Mouse (Mus musculus): Measurements from ENCODE around the gene Usp24.

The Usp24 gene

GRCm38 (mm10) chr4:106430431-106430830 lies 114.4 kb downstream of the Usp24 start:
- DNase-seq (ENCODE audit: low spot score), result no peak

GRCm38 (mm10) chr4:106435426-106435825 lies 119.4 kb downstream of the Usp24 start:
- no peak for DNase-seq (ENCODE audit: low spot score)

DNA sequence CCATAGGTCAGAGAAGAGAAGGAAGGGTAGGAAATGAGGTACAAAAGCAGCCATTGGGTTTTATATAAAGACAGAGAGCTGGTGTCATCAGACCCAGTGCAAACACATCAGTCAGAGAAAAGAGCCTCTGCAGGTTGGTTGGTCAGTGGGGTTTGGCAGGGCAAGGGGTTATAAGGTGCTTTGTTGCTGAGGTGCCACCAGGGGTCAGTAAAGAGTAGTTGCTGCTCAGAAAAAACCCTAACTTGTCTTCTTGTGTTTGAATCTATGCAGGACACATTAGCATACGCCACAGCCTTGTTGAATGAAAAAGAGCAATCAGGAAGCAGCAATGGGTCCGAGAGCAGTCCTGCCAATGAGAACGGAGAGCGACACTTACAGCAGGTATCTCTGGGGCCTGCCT lies 120.5 kb downstream of the Usp24 start:
- DNase-seq (ENCODE audit: low spot score), result no peak

DNA sequence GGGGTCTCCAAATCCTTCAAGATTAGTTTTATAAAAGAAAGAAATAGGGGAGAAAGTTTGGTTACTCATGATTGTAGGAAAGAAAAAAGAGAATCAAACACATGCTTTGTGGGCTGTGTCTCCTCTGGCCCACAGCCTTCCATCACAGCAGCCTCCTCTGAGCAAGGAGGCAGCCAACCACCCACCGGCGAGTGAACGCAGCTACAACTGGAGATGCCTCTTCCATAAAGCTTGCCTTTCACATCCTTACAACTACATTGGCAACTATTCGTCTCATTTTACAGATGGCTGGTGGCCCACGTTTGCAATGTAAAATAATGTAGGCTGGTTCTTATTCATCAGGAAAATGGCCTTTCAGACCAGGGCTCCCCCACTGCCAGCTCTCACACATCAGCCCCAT lies 121.2 kb downstream of the Usp24 start:
- DNase-seq (ENCODE audit: low spot score), result no peak

GRCm38 (mm10) chr4:106438763-106439162 lies 122.8 kb downstream of the Usp24 start:
- DNase-seq (ENCODE audit: low spot score), result no peak

DNA sequence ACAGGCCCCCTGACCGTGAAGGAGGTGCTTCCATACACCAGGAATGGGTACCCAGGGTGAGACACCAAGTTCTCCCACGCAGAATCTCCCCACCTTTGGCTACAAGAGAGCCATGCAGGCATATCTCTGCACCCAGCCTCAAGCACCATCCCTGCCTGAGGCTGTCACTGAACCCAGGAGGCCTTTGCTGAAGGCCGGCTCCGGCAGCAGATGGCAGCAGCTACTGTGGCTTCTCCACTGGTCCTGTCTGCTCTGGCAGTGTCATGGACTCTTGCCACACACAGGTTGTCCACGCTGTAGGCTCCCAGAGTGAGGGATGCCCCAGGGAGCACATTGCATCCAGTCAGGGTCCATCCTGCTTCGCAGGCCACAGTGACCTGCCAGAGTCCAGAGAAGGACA lies 127.2 kb downstream of the Usp24 start:
- DNase-seq (ENCODE audit: low spot score), result no peak

- no peak for DNase-seq (ENCODE audit: low spot score)
Measured at GRCm38 (mm10) chr4:106449306-106449705, 133.3 kb downstream of the Usp24 start.

DNA sequence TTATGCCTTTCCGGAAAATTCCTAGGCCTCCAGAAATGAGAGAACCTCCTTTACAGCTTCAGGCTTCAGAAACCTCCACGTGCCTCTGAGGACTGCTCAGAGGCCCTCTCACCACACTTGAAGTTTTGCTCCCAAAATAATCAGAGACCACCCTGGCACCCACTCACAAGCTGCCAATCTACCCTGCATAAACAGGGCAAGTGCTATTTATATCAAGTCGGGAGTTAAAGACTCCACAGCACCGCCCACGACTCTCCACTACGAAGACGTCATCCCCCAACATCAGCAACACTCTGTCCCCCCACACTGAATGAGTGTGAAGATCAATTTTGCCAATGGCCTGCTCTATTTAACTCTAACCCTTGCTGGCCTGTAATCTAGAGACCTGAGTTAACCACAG lies 136.4 kb downstream of the Usp24 start:
- no peak for DNase-seq (ENCODE audit: low spot score)

DNA sequence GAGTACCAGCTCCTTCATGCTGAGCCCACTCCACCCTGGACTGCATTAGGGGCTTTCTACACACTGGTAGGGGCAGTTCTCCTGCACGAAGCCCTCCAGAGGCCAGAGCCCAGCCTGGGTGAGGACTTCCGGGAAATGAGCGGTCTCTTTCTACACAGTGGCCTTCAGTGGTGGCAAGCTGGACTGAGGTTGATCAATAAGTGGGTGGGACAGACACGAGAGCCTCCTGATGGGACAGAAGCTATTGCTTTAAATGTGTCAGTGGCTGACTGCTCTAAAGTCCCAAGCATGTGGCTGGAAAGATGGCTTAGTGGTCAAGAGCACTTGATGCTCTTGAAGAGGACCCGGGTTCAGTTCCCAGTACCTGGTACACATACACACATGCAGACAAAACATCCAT lies 137.1 kb downstream of the Usp24 start:
- no peak for DNase-seq (ENCODE audit: low spot score)

DNA sequence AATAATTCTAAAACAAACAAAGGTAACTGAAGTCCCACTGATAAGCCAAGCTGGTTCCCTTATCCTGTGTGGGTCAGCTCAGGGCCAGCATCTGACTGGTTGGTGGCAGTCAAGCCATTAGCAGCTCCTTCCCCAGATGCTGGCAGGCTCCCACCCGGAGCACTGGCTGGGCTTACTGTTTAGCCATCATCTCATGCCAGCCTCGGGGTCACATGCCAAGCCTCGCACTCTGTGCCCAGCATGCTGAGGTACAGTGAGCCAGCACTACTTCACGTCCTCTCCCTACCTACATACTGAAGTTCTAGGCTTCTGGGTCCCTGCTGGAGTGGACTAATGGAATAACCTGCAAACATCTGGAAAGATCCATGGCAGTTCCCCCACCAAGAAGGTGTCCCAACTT lies 137.5 kb downstream of the Usp24 start:
- DNase-seq (ENCODE audit: low spot score), result no peak

DNA sequence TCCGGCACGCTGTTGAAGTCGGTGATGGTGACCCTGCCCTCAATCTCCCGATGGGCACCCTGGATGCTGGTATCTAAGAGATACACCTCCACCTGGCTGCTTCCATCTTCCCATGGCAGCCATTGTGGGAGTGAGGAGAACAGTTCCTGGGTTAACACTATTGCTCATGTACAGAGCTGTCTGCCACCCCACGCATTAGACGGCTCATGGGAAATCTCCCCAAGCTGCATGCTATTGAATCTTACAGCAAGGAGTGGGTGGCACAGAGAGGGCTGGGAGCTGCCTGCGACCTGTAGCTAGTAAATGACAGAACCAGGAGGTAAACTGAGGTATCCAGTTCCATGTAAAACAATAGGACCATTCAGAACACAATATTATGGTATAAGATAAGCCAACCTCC lies 138.5 kb downstream of the Usp24 start:
- DNase-seq (ENCODE audit: low spot score), result no peak

- DNase-seq (ENCODE audit: low spot score), result no peak
Measured at GRCm38 (mm10) chr4:106462016-106462415, 146.0 kb downstream of the Usp24 start.

DNA sequence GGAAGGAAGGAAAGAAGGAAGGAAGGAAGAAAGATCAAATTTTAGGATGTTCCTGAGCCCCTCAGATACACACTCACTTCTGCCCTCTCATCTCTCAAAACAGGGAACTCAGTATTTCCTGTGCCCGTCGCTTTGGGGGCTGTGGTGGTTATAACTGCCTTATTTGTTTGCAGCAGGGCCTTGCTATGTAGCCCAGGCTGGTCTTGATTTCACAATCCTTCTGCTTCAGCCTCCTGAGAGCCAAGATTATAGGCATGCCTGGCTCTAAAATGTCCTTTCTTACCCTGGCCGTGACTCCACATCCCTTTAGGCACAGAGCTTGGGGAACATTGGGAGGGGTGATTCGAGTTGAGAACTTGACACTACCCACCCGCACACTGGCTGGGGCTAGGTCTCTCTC lies 146.5 kb downstream of the Usp24 start:
- DNase-seq (ENCODE audit: low spot score), result no peak

GRCm38 (mm10) chr4:106463174-106463801 lies 147.3 kb downstream of the Usp24 start:
- no peak for DNase-seq (ENCODE audit: low spot score)

GRCm38 (mm10) chr4:106467420-106468110 lies 151.6 kb downstream of the Usp24 start:
- no peak for DNase-seq (ENCODE audit: low spot score)

DNA sequence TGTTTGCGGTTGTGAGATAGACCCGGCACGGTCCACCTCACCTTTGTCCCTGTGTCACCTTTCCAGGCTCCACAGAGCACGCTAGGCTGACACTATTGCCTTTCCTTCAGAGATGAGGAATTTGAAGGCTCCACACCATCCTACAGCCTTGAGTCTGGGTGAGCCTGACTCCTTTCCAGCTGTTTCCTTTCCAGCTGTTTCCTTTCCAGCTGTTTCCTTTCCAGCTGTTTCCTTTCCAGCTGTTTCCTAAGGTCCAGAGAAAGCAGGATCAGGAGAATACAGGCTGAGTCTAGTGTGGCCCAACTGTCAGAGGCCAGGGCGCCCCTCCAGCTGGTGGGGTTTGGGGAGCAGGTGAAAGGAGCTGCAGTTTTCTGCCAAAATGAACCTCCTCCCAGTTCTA lies 154.9 kb downstream of the Usp24 start:
- DNase-seq (ENCODE audit: low spot score), result no peak

GRCm38 (mm10) chr4:106472335-106472734 lies 156.3 kb downstream of the Usp24 start:
- DNase-seq (ENCODE audit: low spot score), result peak; percentile 58

DNA sequence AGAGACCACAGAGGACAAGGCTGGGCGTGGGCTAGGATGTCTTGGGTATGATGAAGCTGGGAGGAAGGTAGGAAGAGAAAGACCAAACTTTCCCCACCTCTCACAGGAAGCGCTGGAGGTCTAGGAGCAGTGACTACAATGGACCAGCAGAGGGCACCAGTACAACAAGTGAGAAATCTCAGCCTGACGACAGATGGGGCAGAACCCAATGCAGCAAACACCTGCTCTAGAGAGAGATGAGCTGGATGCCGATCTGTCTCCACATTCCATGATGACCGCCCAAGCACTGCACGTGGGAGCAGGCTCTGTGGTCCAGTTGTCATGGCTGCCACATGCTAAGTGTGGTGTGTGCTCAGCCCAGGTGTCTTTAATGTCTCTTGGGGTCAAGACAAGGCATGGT lies 158.2 kb downstream of the Usp24 start:
- peak; percentile 54 for DNase-seq (ENCODE audit: low spot score)

GRCm38 (mm10) chr4:106480545-106480944 lies 164.5 kb downstream of the Usp24 start:
- DNase-seq (ENCODE audit: low spot score), result no peak

- no peak for DNase-seq (ENCODE audit: low spot score)
Measured at GRCm38 (mm10) chr4:106483215-106483727, 167.3 kb downstream of the Usp24 start.

DNA sequence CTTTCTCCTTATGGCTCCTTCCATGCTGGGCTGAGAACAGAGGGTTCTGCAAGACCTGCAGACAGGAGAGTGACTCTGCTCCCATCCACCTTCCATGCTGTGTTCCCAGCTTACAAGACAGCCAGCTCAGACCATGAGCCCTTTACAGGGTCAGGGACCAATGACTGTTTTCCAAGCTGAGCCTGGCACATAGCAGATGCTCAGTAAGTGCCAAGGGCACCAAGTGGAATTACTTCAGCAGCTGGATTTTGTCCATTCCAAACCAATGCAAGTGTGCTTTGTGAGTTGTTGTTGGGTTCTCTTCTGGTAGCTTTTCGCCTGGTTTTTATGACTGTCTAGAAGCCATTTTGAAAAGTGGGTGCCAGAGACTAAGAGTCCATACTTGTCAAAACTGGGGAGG lies 167.8 kb downstream of the Usp24 start:
- no peak for DNase-seq (ENCODE audit: low spot score)

DNA sequence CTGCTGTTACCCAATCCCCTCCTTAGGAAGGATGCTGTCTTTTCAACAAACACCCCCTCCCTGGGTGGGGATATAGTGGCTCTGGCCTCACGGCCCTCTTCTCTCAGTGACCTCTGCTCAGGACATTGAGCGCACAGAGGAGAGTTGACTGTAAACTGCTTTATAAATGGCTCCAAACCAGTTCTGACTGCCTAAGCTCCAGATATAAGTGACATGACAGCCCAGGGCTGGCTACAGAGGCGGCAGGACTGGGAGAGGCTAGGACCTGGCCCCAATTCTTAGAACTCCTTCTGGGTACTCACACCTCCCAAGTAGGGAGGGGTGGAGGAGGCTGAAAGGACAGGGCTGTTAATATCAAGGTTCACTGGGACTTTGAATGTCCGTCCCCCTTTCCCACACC lies 174.6 kb downstream of the Usp24 start:
- DNase-seq (ENCODE audit: low spot score), result no peak
